Mouse (Mus musculus): ENCODE results near the gene Hoxc9.

Gene Hoxc9

DNA sequence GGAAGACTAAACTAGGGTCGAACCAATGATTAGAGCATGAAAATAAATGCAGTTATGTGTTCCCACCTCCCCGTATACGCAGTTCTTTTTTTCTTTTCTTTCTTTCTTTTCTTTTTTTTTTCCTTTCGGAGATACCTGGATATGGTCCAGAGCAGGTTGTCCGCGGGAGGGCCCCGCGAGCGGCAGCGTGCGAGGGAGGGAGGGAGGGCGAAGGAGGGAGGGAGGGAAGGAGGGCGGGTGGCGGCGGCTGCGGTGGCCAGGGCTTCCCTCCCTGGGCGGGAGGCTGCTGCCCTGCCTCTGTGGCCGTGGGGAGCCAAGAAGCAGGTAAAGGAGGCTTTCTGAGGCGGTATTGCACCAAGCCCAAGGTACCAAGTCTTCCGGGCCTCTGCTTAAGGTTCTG, at the start of gene Hoxc9:
TSS of gene Hoxc9 (plus strand) at position 269 of the 400 bp plus-strand sequence.
- DNase-seq = no peak

GRCm38 (mm10) chr15:102927032-102927645, 49.1 kb upstream of the Hoxc9 start:
- DNase-seq = no peak

GRCm38 (mm10) chr15:102931706-102932358, 44.4 kb upstream of the Hoxc9 start:
- no peak for DNase-seq

GRCm38 (mm10) chr15:102934438-102934837, 41.8 kb upstream of the Hoxc9 start:
- no peak for DNase-seq

GRCm38 (mm10) chr15:102934897-102935296, 41.3 kb upstream of the Hoxc9 start:
- no peak for DNase-seq

- no peak for DNase-seq
Observed at GRCm38 (mm10) chr15:102936279-102936972, 39.8 kb upstream of the Hoxc9 start, which contains the start of gene Hoxc12. Hoxc12 (plus strand) TSS chr15:102936757.

- DNase-seq = no peak
Observed at GRCm38 (mm10) chr15:102937036-102937666, 39.1 kb upstream of the Hoxc9 start.

DNA sequence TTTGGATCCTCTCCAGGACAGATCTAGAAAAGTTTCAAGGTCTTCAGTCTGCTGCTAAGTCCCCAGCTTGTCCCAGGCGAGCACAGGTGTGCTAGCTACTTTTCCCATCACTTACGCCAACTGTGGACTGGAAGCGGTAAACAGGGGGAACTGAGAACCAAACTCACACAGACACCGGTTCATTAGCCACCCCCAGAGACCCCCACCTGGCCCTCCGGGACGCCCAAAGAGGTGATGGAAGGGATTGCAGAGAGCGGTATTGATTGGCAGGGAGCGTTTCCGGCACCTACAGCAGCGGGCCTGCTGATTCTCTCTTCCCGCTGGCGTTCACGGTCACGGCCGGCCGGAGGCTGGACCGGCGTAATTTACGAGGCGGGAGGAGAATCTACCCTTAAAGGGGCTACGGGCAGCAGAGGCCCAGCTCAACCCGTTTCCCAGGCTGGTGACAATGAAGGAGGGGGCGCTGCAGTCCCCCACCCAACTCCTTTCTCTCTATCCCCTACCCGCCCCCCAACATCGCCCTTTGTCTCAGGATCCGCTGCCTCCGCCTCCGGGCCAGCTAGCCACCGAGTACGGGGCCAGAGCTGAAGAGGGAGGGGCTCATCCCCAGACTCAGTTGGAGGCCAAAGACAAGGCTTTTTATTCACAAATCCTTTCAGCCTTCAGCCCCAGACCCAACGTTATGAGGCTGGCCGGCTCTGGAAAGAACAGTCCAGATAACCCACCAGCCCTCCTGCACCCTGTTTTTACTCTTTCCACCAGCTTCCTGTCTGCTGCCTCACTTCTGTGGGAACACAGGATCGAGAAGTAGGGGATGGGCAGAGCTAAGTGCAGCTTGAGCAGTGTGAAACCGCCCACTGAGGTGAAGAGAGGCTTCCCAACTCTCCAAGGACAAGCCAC, 36.7 kb upstream of the Hoxc9 start:
- no peak for DNase-seq

DNA sequence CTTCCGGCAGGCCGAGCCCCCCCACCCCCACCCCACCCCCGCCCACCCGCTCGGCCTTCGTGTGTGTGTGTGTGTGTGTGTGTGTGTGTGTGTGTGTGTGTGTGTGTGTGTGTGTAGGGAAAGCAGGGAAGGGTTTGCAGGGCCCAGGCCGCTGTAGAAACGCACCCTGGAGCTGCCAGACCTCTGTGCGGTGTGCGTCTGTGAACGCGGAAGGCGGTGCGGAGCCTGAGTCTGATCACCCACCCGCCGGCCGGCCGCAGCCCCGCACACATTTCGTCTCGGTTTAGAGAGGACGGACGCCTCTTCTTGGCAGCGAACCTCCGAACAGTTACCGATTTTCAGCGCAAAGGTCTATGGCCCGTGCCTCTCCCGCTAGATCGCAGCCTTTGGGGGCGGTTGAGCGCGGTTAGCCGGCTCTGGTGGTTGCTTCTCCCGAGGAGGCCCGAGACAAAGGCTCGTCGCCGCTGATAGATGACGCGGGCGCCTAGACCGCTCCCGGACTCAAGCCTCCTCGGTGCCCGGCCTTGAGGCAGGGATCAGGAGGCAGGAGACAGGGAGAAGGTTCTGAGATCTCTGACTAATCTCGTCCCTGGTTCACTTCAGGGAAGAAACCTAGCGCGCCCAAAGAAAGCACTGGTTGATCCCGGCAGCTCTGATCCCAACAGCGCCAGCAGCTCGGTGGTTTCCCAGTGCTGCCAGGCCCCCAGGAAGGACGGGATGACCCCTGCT, 33.3 kb upstream of the Hoxc9 start:
- no peak for DNase-seq

GRCm38 (mm10) chr15:102943468-102943813, 32.8 kb upstream of the Hoxc9 start:
- no peak for DNase-seq

DNA sequence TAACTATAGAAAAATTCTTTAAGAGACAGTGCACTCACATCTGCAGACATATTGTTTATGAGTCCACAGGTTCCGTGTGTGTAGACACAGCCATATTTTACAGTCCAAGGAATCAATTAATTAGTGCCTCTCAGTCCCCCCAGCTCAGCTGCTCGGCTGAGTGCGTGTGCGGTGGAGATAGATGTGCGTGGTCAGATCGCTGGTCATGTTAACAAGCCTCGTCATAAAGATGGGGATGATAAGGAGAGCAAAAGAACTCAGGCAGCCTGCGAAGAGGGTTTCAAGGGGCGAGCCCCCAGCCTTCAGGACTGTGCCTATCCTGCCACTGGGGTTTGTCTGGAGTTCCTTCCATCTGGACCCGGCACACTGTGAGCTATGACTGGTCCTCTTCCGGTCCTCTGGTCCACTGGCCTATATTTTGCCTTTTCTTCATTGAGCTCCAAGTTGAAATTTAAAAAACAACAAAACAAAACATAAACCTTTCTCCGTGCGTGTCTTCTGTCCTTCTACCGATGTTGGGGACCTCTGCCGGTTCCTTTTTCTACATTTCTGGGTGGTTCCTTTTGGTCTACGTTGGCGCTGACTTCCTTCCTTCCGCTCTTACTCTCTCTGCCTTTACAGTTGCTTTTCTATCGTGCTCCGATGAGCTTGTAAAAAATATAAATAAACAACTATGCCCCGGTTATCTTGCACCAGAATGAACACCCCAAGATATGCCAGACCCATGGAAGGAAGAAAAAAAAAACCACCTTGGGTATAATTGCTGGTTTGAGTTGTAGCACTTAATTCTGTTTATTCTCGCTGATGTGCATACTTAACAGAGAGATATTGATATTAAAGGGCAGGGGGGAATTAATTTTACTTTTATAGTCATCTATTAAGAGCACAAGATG, 30.8 kb upstream of the Hoxc9 start:
- DNase-seq = no peak

GRCm38 (mm10) chr15:102947276-102947675, 29.0 kb upstream of the Hoxc9 start:
- DNase-seq = no peak

DNA sequence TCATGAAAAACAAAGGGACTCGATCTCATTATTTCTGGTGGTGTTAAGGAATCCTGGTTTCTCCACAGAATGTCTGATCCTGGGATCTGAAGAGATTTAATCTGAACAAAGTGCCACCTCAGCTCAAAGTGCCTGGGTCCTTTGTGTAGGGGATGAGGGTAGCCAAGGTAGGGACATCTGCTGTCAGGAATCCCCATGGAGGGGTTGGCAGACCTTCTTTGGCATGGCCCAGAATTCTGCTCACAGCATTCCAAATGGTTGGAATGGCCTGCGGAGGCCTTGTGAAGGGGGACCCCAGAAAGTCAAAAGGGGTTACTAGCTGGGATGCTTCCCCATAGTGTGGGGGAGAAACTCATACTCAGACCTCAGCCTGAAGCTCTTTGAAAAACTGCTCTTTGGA, 27.4 kb upstream of the Hoxc9 start:
- no peak for DNase-seq

- DNase-seq = no peak
Observed at GRCm38 (mm10) chr15:102949696-102950095, 26.5 kb upstream of the Hoxc9 start.

DNA sequence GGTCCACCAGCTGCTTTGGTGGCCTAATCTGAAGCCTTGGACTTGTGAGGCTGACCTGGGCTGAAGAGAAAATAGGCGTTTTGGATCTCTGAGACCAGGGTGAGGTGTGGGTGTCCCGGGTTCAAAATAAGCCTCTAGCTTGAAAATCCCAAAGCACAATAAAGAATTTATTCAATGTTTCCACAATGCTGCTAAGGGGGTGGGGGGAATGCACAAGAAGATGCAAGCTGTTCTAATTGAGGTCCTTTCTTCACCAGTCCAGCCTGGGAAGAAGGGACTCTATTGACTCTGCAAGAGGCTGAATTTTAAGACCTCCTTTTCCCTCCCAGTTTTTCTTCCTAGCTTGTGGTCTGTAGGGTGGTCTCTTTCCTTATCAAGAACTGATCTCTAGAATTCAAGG, 25.4 kb upstream of the Hoxc9 start:
- no peak for DNase-seq

DNA sequence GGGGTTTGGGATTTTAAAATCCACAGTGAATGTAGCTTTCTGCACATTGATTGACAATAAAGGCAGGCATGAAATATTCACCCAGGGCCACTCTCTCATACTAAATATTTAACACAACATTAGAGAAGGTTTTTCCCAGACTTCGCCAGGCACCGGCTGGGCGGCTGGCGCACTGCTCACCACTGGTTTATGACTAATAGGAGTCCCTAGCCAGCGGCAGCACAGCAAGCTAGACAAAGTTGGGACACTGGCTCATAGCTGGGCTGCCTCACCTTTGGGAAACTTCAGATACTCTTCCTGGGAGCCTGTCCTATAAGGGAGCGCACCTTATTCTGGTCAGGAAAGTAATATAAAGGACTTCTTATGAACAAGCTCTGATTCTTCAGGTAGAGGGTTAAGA, 22.7 kb upstream of the Hoxc9 start:
- DNase-seq = no peak

- DNase-seq = no peak
Observed at GRCm38 (mm10) chr15:102954192-102955006, 21.8 kb upstream of the Hoxc9 start, which contains the start of gene Hoxc11. Hoxc11 (plus strand) TSS chr15:102954427.

- DNase-seq = no peak
Observed at GRCm38 (mm10) chr15:102955007-102955382, 21.2 kb upstream of the Hoxc9 start.

DNA sequence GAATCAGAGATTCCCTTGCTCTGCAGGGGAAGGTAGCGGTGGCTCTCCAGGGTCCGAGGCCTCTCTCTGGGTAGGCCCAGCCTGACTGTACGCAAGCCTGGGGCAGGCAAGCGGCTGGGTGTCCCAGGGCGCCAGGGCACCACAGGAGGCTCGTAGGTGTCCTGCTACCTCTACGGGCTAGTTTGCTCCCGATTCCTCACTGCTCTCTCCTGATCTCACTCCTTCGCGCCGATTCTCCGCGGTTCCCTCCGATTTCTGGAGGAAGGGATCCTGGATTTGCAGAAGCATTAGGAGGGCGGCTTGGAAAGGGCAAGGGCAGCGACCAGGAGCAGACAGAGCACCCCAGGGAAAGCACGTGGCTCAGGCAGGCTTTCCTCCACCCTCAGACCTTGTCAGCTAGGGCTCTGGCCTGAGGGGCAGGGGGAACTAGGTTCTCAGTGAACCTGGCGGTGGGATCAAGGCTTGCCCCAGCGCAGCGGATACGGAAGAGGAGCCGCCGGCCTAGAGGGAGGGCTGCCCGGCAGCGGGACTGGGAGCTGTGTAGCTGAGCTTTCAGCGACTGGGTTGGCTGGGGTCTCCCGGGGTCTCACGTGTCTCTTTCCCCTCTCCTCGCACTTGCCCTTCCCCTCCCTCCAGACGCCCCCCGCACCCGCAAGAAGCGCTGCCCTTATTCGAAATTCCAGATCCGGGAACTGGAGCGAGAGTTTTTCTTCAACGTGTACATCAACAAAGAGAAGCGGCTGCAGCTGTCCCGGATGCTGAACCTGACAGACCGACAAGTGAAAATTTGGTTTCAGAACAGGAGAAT, 20.2 kb upstream of the Hoxc9 start:
- DNase-seq = no peak
